ENCODE assay signal across 14 mouse cellular contexts in the genomic region with DNA sequence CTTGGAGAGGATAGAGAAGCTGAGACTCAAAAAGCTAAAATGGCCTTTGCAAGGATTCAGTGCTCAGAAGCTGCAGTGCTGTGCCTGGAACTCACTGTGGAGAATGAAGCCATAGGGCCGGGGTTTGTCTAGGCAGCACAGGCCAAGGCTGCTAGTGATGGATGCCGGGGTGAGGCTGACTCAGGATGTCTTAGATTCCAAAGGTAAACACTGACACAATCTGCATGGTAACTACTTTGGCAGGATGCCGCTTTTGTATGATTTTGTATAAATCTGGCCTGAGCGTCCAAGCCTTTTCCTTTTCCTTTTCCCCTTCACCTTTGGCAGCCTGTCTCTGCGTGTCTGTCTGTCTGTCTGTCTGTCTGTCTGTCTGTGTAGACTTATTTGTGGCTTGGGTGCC. TPM values are rescaled to one million over a fixed set of nuclear protein-coding genes. Genes with fewer than 3 reads are reported as not detected.
DNase-seq lines count a peak whose midpoint lies in the region; ATAC-seq and TF ChIP-seq lines count a peak whose summit lies in the region.
"Had no signal": no experiment of that assay in that cellular context is flagged by ENCODE, and none has a peak within 500 bp of the region (broad histone marks: within the 10 kb centered on the region; RNA-seq: fewer than 3 reads in every experiment).

No protein-coding gene starts in this region.

- H3K27ac ChIP-seq in brown adipose tissue, adult 24 weeks (replicated peaks; ENCODE audit: low read depth, low read length): peak overlapping the region; percentile 7
- H3K27ac ChIP-seq in kidney, postnatal 0 days: peak overlapping the region; percentile 80; the same call in 1 of the 2 replicates
- H3K27ac ChIP-seq: forebrain, embryonic 10.5 days; heart, embryonic 15.5 days; midbrain, embryonic 12.5 days had no signal

- H3K4me1 ChIP-seq in brown adipose tissue, adult 24 weeks (ENCODE audit: control insufficient read depth, insufficient read depth, insufficient read length, low read length): peaks cover 7% of the 10 kb centered on the region
- H3K4me1 ChIP-seq in kidney, postnatal 0 days (replicated peaks; ENCODE audit: insufficient read depth, low read length): 0 out of 2 replicates have a peak, but pooled peaks cover 10% of the 10 kb centered on the region

- no peaks in the 10 kb centered on the region for H3K9me3 ChIP-seq in kidney, postnatal 0 days (replicated peaks; ENCODE audit: low read length)
- H3K9me3 ChIP-seq: forebrain, embryonic 10.5 days; heart, embryonic 15.5 days; midbrain, embryonic 12.5 days had no signal

- no peak overlapping the region for H3K4me2 ChIP-seq in kidney, postnatal 0 days (ENCODE audit: low read length)
- H3K4me2 ChIP-seq: heart, embryonic 15.5 days; midbrain, embryonic 12.5 days had no signal

- TF ChIP-seq CTCF in kidney, postnatal 0 days (IDR thresholded peaks at IDR 0.05; ENCODE audit: low read depth): no peak

- H3K36me3 ChIP-seq in kidney, postnatal 0 days (ENCODE audit: insufficient read depth, low read length): no peaks in the 10 kb centered on the region
- H3K36me3 ChIP-seq: forebrain, embryonic 10.5 days; heart, embryonic 15.5 days; midbrain, embryonic 12.5 days had no signal

- 68% methylated on average over 5 of the region's 5 CpGs for WGBS in kidney, postnatal 0 days

- no peak overlapping the region for H3K9ac ChIP-seq in kidney, postnatal 0 days (ENCODE audit: low read depth, low read length)
- H3K9ac ChIP-seq: heart, embryonic 15.5 days; midbrain, embryonic 12.5 days had no signal

- DNase-seq in adrenal gland, adult 2 months: peak; percentile 44
- no peak for DNase-seq in adrenal gland, adult 8-10 months
- DNase-seq in kidney, postnatal 0 days (ENCODE audit: low spot score): no peak
- peak; percentile 87 for DNase-seq in lung, postnatal 10 days
- DNase-seq in frontal cortex, postnatal 25 days (ENCODE audit: low spot score in 2 of 2): no peak
- DNase-seq in right cerebral cortex, adult 18-20 months: no peak
- no peak for DNase-seq in Muller cell, postnatal 12 days (ENCODE audit: inconsistent ontology term)
- DNase-seq: cerebellum, adult 9-11 months; spleen, adult 18-20 months had no signal

- ATAC-seq in kidney, postnatal 0 days (replicated peaks; ENCODE audit: low FRiP score, low read depth): no peak

- H3K4me3 ChIP-seq in brown adipose tissue, adult 24 weeks (ENCODE audit: insufficient read depth, low read depth, low read length): no peak overlapping the region
- H3K4me3 ChIP-seq in kidney, postnatal 0 days (replicated peaks; ENCODE audit: low read depth, low read length): no peak overlapping the region
- H3K4me3 ChIP-seq: forebrain, embryonic 10.5 days; heart, embryonic 15.5 days; midbrain, embryonic 12.5 days had no signal

- H3K27me3 ChIP-seq in kidney, postnatal 0 days (ENCODE audit: insufficient read depth, low read length): no peaks in the 10 kb centered on the region
- H3K27me3 ChIP-seq: heart, embryonic 15.5 days; midbrain, embryonic 12.5 days had no signal

RNA-seq across cellular contexts. Expression of gene Tnfsf10, which starts 49.5 kb away (rescaled TPM):
- 10 to 100 TPM in 1 of 2 experiments, 1 to 10 TPM in 1; 5.1 to 14.2 TPM for total RNA-seq in adrenal gland, adult 2 months (2021)
- 1.9 and 3.1 TPM in 2 replicates for polyA plus RNA-seq in adrenal gland, adult 2 months (2012; rRNA removed)
- 10 to 100 TPM; 10.0 to 20.2 (median 12.3) TPM for total RNA-seq in adrenal gland, adult 8-10 months (2022)
- 4.5 and 6.3 TPM in 2 replicates for polyA plus RNA-seq in brown adipose tissue, adult 24 weeks (2012; ENCODE audit: insufficient read depth, insufficient read length, missing spikeins)
- polyA plus RNA-seq in kidney, postnatal 0 days (2015; fragmentation: Nextera tagmentation; extraction: Ambion mirVana): 3.8 and 4.1 TPM in 2 replicates
- polyA plus RNA-seq: embryonic facial prominence, embryonic 11.5 days; forebrain, embryonic 10.5 days; midbrain, embryonic 12.5 days had no signal

Comparison
In these comparisons a context has a peak if more than half of its experiments do, and no peak if none do; other contexts are left out.
1. DNase-seq: peak in adrenal gland, adult 2 months (single experiment) and lung, postnatal 10 days (single experiment); none in adrenal gland, adult 8-10 months (single experiment), kidney, postnatal 0 days (single experiment), frontal cortex, postnatal 25 days (0 of 2), right cerebral cortex, adult 18-20 months (single experiment) and Muller cell, postnatal 12 days (single experiment).